10 mouse cellular contexts compared by ENCODE assay signal in genomic region chr17:88336140-88336769, GRCm38 (mm10).
DNase-seq lines count a peak whose midpoint lies in the region; ATAC-seq and TF ChIP-seq lines count a peak whose summit lies in the region.
"Had no signal": no experiment of that assay in that cellular context is flagged by ENCODE, and none has a peak within 500 bp of the region (broad histone marks: within the 10 kb centered on the region; RNA-seq: fewer than 3 reads in every experiment).

No protein-coding gene starts in this region.

- ATAC-seq in kidney, embryonic 16.5 days (ENCODE audit: low FRiP score, low TSS enrichment): no peak
- ATAC-seq in lung, embryonic 16.5 days (ENCODE audit: low read depth): peak; percentile 75
- ATAC-seq in midbrain, postnatal 0 days (ENCODE audit: low FRiP score): no peak
- ATAC-seq: intestine, embryonic 16.5 days had no signal

- H3K27ac ChIP-seq in kidney, embryonic 16.5 days (ENCODE audit: low read length): no peak overlapping the region
- H3K27ac ChIP-seq in lung, embryonic 16.5 days (ENCODE audit: low read length): peak overlapping the region; percentile 30
- no peak overlapping the region for H3K27ac ChIP-seq in midbrain, postnatal 0 days (ENCODE audit: low read depth, low read length)
- H3K27ac ChIP-seq: stomach, embryonic 15.5 days had no signal

- H3K4me2 ChIP-seq in kidney, embryonic 16.5 days (replicated peaks; ENCODE audit: low read depth, low read length): no peak overlapping the region
- H3K4me2 ChIP-seq in lung, embryonic 16.5 days (ENCODE audit: low read depth, low read length): no peak overlapping the region
- no peak overlapping the region for H3K4me2 ChIP-seq in midbrain, postnatal 0 days (ENCODE audit: low read depth, low read length, poor library complexity, severe bottlenecking)
- H3K4me2 ChIP-seq: stomach, embryonic 15.5 days had no signal

- peaks cover 1% of the 10 kb centered on the region; the same call in 1 of the 2 replicates for H3K9me3 ChIP-seq in kidney, embryonic 16.5 days (ENCODE audit: low read length)
- 0 out of 2 replicates have a peak, but pooled peaks cover under 1% of the 10 kb centered on the region for H3K9me3 ChIP-seq in lung, embryonic 16.5 days (ENCODE audit: control insufficient read depth, low read length)
- no peaks in the 10 kb centered on the region for H3K9me3 ChIP-seq in midbrain, postnatal 0 days (ENCODE audit: low read length)
- H3K9me3 ChIP-seq: stomach, embryonic 15.5 days had no signal

- TF ChIP-seq CTCF in midbrain, postnatal 0 days (IDR thresholded peaks at IDR 0.05): no peak

- 57% methylated on average over 3 of the region's 3 CpGs for WGBS in kidney, embryonic 16.5 days
- 20% methylated on average over 3 of the region's 3 CpGs for WGBS in lung, embryonic 16.5 days
- 66% methylated on average over 3 of the region's 3 CpGs for WGBS in midbrain, postnatal 0 days

- H3K9ac ChIP-seq in kidney, embryonic 16.5 days (replicated peaks; ENCODE audit: low read length): no peak overlapping the region
- H3K9ac ChIP-seq in lung, embryonic 16.5 days (ENCODE audit: low read length): no peak overlapping the region
- no peak overlapping the region for H3K9ac ChIP-seq in midbrain, postnatal 0 days (replicated peaks; ENCODE audit: low read length, poor library complexity, severe bottlenecking)
- H3K9ac ChIP-seq: stomach, embryonic 15.5 days had no signal

- no peaks in the 10 kb centered on the region for H3K36me3 ChIP-seq in kidney, embryonic 16.5 days (ENCODE audit: insufficient read depth, low read length)
- H3K36me3 ChIP-seq in lung, embryonic 16.5 days (ENCODE audit: control insufficient read depth, insufficient read depth, low read length): no peaks in the 10 kb centered on the region
- no peaks in the 10 kb centered on the region for H3K36me3 ChIP-seq in midbrain, postnatal 0 days (ENCODE audit: insufficient read depth, low read length)
- H3K36me3 ChIP-seq: stomach, embryonic 15.5 days had no signal

- no peaks in the 10 kb centered on the region for H3K4me1 ChIP-seq in kidney, embryonic 16.5 days (ENCODE audit: insufficient read depth, low read length)
- peaks cover 2% of the 10 kb centered on the region; the same call in 1 of the 2 replicates for H3K4me1 ChIP-seq in lung, embryonic 16.5 days (replicated peaks; ENCODE audit: control insufficient read depth, insufficient read depth, low read length)
- H3K4me1 ChIP-seq in midbrain, postnatal 0 days (ENCODE audit: insufficient read depth, low read length): no peaks in the 10 kb centered on the region
- H3K4me1 ChIP-seq: stomach, embryonic 15.5 days had no signal

- no peaks in the 10 kb centered on the region for H3K27me3 ChIP-seq in kidney, embryonic 16.5 days (ENCODE audit: insufficient read depth, low read length)
- H3K27me3 ChIP-seq in lung, embryonic 16.5 days (ENCODE audit: control insufficient read depth, insufficient read depth, low read depth, low read length): no peaks in the 10 kb centered on the region
- no peaks in the 10 kb centered on the region for H3K27me3 ChIP-seq in midbrain, postnatal 0 days (ENCODE audit: insufficient read depth, low read length)
- H3K27me3 ChIP-seq: stomach, embryonic 15.5 days had no signal

- peak; percentile 22 for DNase-seq in kidney, adult 9 months
- peak; percentile 66 to 77 for DNase-seq in cerebellum, adult 18-20 months
- DNase-seq in gastrocnemius, postnatal 10 days: peak; percentile 38
- DNase-seq in midbrain, postnatal 0 days (ENCODE audit: low spot score): no peak
- DNase-seq in thymus, postnatal 4 days: no peak
- no peak for DNase-seq in right cerebral cortex, postnatal 14 days

- no peak overlapping the region for H3K4me3 ChIP-seq in kidney, embryonic 16.5 days (ENCODE audit: low read length)
- no peak overlapping the region for H3K4me3 ChIP-seq in lung, embryonic 16.5 days (ENCODE audit: low read length)
- H3K4me3 ChIP-seq in midbrain, postnatal 0 days (ENCODE audit: low read depth, low read length): no peak overlapping the region
- H3K4me3 ChIP-seq: stomach, embryonic 15.5 days had no signal

Comparison
In these comparisons a context has a peak if more than half of its experiments do, and no peak if none do; other contexts are left out.
1. DNase-seq: peak in kidney, adult 9 months (single experiment), cerebellum, adult 18-20 months (2 of 2) and gastrocnemius, postnatal 10 days (single experiment); none in midbrain, postnatal 0 days (single experiment), thymus, postnatal 4 days (single experiment) and right cerebral cortex, postnatal 14 days (single experiment).